Mouse (Mus musculus) liver, embryonic 11.5 days (tissue): ENCODE measurements at regions not wholly inside any gene's neighbourhood (a gene's known extent, or its start where the extent isn't known, plus 50 kb on each side); places are given as distances from the start of the nearest gene placed in this dataset.

Source experiments
- ATAC-seq: fragments of 200-750 bp; cut with Nextera tagmentation; replicated peaks from 2 replicates; pipeline ENCODE4 v1.8.0; 2017; ENCODE audit warnings: moderate number of reproducible peaks, mild to moderate bottlenecking, moderate TSS enrichment, moderate library complexity; ENCODE audit not compliant: low FRiP score
- DNase-seq: peaks from one replicate; pipeline ENCODE4 v3.0.0-alpha.2; 2017; ENCODE audit warnings: low spot score
- H3K27ac ChIP-seq: fragments of 300-500 bp; sonication (generic); 2 replicates; pipeline ENCODE4 v1.5.1; 2014; ENCODE audit warnings: mild to moderate bottlenecking, low read depth, low read length, control low read depth
- H3K27me3 ChIP-seq: fragments of 300-500 bp; sonication (generic); replicated peaks from 2 replicates; pipeline ENCODE4 v1.6.1; 2014; ENCODE audit warnings: low read length, mixed read lengths; ENCODE audit not compliant: control insufficient read depth, insufficient read depth
- H3K36me3 ChIP-seq: fragments of 300-500 bp; sonication (generic); 2 replicates; pipeline ENCODE4 v1.6.1; 2014; ENCODE audit warnings: mild to moderate bottlenecking, low read length, moderate library complexity, mixed read lengths; ENCODE audit not compliant: control insufficient read depth, insufficient read depth
- H3K4me1 ChIP-seq: fragments of 300-500 bp; sonication (generic); replicated peaks from 2 replicates; pipeline ENCODE4 v1.6.1; 2014; ENCODE audit warnings: low read length, mixed read lengths; ENCODE audit not compliant: control insufficient read depth, insufficient read depth
- H3K4me2 ChIP-seq: fragments of 300-500 bp; sonication (generic); 2 replicates; pipeline ENCODE4 v1.6.1; 2014; ENCODE audit warnings: mild to moderate bottlenecking, control low read depth, moderate library complexity
- H3K4me3 ChIP-seq: fragments of 300-500 bp; sonication (generic); 2 replicates; pipeline ENCODE4 v1.5.1; 2014; ENCODE audit warnings: low read depth, low read length, control low read depth
- H3K9ac ChIP-seq: fragments of 300-500 bp; sonication (generic); 2 replicates; pipeline ENCODE4 v1.6.1; 2014; ENCODE audit warnings: low read depth, low read length, control low read depth
- H3K9me3 ChIP-seq: fragments of 300-500 bp; sonication (generic); 2 replicates; pipeline ENCODE4 v1.6.1; 2016; ENCODE audit warnings: low read length, inconsistent platforms, mixed read lengths; ENCODE audit not compliant: control insufficient read depth
- WGBS: fragments of 180-500 bp; shearing (Covaris S2); extraction: QIAGEN DNeasy Blood & Tissue Kit; methylation state at CpG from one replicate; pipeline ENCODE4 v1.1.7; 2014; 5-methylcytosine and 5-hydroxymethylcytosine counted together

DNA sequence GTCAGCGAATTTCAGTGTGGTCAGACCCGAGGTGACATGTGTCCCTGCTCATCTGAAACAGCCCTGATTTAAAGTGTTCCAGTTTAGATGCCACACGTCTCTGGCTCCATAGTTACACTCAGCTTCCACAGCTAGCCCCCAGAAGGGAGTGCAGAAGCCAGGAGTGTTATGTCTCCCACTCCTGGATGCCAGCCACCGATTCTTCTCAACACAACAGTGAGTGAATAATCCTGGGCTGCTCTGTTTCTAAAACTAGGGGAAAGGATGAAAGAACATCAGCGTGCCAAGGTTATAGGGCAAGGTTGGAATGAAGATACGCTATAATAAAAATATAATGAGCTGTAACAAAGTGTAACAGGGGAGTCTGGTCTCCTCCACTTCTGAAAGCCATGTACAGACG lies 51.5 kb upstream of the Stmnd1 start:
- no peak overlapping the region for H3K27ac ChIP-seq
- no peaks in the 10 kb centered on the region for H3K36me3 ChIP-seq
- H3K9me3 ChIP-seq, result no peaks in the 10 kb centered on the region
- WGBS, result 67% methylated on average over 7 of the region's 7 CpGs
- no peak overlapping the region for H3K4me2 ChIP-seq
- H3K4me3 ChIP-seq, result no peak overlapping the region
- no peaks in the 10 kb centered on the region for H3K27me3 ChIP-seq
- ATAC-seq (no peak), DNase-seq (no peak)
- H3K4me1 ChIP-seq, result no peaks in the 10 kb centered on the region
- H3K9ac ChIP-seq, result no peak overlapping the region

DNA sequence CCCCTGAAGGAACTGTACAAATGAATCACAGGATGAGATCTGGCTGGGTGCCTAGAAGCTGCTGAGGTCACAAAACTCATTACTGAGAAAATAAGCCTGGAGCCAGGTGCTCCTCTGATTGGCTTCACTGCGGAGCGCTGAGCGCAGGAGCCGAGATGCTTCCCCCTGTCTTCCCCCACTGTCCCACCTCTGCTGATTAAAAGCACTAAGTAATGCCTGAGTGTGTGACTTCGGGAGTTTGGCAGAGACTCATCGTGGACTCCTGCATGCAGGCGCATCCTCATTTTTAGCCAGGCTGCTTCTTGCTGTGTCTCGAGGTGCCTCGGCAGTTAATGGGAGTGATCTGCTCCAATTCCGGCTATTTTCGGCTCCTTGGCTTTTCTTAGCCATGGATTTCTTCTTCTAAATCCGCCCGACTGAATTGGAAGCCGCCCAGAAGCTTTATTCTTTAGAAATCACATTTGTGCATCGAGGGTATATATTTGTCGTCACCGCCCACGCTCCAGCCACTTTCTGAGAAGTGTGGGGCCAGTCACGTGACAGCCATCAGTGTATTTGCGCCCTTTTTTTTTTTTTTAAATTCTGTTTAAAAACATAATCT lies 55.3 kb upstream of the Stmnd1 start:
- no peak overlapping the region for H3K9ac ChIP-seq
- H3K4me2 ChIP-seq, result no peak overlapping the region
- H3K4me1 ChIP-seq, result no peaks in the 10 kb centered on the region
- H3K27me3 ChIP-seq, result no peaks in the 10 kb centered on the region
- no peak for ATAC-seq
- H3K4me3 ChIP-seq, result no peak overlapping the region
- no peak for DNase-seq
- no peaks in the 10 kb centered on the region for H3K9me3 ChIP-seq
- no peaks in the 10 kb centered on the region for H3K36me3 ChIP-seq
- H3K27ac ChIP-seq, result no peak overlapping the region
- WGBS, result 84% methylated on average over 20 of the region's 20 CpGs

DNA sequence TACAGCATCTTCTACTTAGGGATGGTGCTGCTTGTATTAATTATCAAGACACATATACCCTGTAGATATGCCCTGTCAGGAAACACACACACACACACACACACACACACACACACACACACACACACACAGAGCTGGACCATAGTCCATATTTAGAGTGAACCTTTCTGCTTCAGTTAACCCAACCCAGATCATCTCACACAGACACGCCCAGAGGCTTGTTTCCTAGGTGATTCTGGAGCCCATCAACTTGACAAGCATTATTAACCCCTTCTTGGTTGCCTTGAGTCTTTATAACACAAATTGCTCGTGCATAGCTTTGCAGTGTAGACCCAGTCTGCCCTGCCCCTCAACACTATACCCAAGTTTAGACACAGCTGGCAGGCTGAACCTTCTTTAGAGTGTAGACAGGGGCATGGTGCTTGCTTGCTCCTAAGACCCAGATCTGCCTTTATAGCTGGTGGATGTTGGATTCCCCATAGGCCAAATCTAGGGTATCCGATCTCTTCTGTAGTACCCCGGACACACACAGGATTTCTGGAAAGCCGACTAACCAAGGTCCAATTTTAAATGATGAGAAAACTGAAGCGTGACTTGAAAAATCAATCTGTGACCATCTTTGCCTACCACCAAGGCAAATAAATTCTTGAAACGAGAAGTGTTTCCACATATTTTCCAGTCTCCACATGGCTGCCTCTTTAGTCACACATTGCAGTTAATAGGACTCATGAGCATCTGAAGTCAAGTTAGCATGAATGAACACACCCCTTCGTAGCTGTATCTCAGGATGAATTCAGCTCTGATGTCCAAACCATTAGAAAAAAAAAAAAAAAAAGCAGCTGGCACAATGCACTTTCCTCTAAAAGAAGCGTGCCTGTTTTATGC lies 56.3 kb upstream of the Stmnd1 start:
- ATAC-seq (no peak), DNase-seq (no peak)
- 75% methylated on average over 9 of the region's 9 CpGs for WGBS
- Histone ChIP-seq H3K4me2 (no peak overlapping the region), H3K36me3 (no peaks in the 10 kb centered on the region), H3K9ac (no peak overlapping the region), H3K27me3 (no peaks in the 10 kb centered on the region), H3K4me1 (no peaks in the 10 kb centered on the region), H3K4me3 (no peak overlapping the region), H3K9me3 (no peaks in the 10 kb centered on the region), H3K27ac (no peak overlapping the region)

DNA sequence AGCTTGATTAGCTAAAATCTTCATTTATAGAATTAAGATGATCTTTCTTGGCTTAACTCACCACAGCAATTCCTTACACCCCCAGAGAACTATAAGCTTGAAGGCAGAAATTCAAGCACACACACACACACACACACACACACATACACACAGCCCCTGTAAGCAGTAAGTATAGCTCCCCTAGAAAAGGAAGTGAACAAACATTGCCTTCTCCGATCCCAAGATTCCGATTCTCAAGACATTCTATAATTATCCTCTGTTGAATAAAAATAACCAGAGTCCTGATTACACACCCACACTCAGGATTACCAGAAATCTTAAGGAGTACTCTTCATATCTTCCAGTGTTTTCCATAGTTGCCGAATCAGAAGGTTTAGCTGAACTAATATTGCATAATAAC lies 70.0 kb upstream of the Stmnd1 start:
- H3K9me3 ChIP-seq, result no peaks in the 10 kb centered on the region
- no peaks in the 10 kb centered on the region for H3K4me1 ChIP-seq
- no peaks in the 10 kb centered on the region for H3K36me3 ChIP-seq
- H3K9ac ChIP-seq, result no peak overlapping the region
- no peak overlapping the region for H3K4me2 ChIP-seq
- no peaks in the 10 kb centered on the region for H3K27me3 ChIP-seq
- DNase-seq (no peak), ATAC-seq (no peak)
- WGBS, result 80% methylated on average over 3 of the region's 3 CpGs
- no peak overlapping the region for H3K4me3 ChIP-seq
- no peak overlapping the region for H3K27ac ChIP-seq

GRCm38 (mm10) chr13:46202586-46202985 lies 70.9 kb upstream of the Stmnd1 start:
- Histone ChIP-seq H3K9me3 (no peaks in the 10 kb centered on the region), H3K36me3 (no peaks in the 10 kb centered on the region), H3K27me3 (no peaks in the 10 kb centered on the region), H3K27ac (no peak overlapping the region), H3K4me3 (no peak overlapping the region), H3K9ac (no peak overlapping the region), H3K4me2 (no peak overlapping the region), H3K4me1 (no peaks in the 10 kb centered on the region)
- no peak for DNase-seq
- 81% methylated on average over 6 of the region's 6 CpGs for WGBS
- no peak for ATAC-seq

DNA sequence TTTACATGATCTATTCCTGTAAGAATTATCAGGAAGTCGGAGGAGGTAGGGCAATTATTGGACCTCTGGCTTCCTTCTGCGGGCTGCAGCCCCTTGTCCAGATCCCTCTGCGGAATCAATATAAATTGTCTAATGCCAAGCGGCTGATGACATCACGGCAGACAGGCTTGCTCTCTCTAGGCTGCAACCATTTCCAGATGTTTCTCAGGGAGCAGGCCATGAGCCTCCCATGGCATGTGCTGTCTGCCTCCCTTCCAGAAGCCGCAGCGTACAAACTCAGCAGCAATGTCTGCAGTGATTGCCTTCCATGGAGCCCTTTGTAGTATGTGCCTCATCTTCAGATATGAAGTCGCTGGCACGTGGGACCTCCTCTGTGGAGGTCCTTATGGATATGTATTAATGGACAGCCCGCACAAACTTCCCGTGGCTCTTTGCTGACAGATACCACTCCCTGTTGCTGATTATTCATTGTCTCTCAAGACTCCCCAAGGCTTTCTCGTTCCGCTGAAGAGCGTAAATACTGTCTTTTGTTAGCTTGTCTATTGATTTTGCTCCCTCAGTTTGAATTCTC lies 72.4 kb upstream of the Stmnd1 start:
- H3K27me3 ChIP-seq, result no peaks in the 10 kb centered on the region
- 79% methylated on average over 14 of the region's 14 CpGs for WGBS
- ATAC-seq (no peak), DNase-seq (no peak)
- H3K27ac ChIP-seq, result no peak overlapping the region
- no peaks in the 10 kb centered on the region for H3K9me3 ChIP-seq
- no peak overlapping the region for H3K9ac ChIP-seq
- H3K4me2 ChIP-seq, result no peak overlapping the region
- H3K4me3 ChIP-seq, result no peak overlapping the region
- H3K36me3 ChIP-seq, result no peaks in the 10 kb centered on the region
- no peaks in the 10 kb centered on the region for H3K4me1 ChIP-seq

DNA sequence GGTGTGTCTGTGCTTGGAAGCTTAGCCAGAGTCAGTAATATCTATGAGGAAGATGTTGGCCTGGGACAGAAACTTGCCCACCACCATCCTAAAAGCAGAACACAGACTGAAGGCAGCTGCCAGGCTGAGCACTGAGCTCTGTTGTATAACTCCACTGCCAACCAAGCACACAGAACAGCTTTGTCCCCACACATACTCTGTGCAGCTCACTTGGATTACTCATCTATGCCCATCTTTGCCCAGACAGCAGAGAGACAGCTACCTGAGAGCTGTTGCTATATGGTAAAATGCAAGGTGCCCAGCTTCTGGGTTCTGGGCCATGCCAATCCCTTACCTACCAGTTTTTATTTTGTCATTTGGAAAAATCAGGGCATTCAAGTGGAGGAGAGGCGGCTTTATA lies 80.4 kb upstream of the Stmnd1 start:
- ATAC-seq (no peak), DNase-seq (no peak)
- Histone ChIP-seq H3K4me2 (no peak overlapping the region), H3K9me3 (no peaks in the 10 kb centered on the region), H3K27ac (no peak overlapping the region), H3K9ac (no peak overlapping the region), H3K4me1 (no peaks in the 10 kb centered on the region), H3K4me3 (no peak overlapping the region), H3K36me3 (no peaks in the 10 kb centered on the region), H3K27me3 (no peaks in the 10 kb centered on the region)
- 91% methylated on average over 1 of the region's 1 CpGs for WGBS

GRCm38 (mm10) chr13:46189726-46190125 lies 83.8 kb upstream of the Stmnd1 start:
- ATAC-seq (no peak), DNase-seq (no peak)
- H3K36me3 ChIP-seq, result no peaks in the 10 kb centered on the region
- no peak overlapping the region for H3K27ac ChIP-seq
- WGBS, result 75% methylated on average over 2 of the region's 2 CpGs
- H3K9ac ChIP-seq, result no peak overlapping the region
- H3K9me3 ChIP-seq, result no peaks in the 10 kb centered on the region
- H3K27me3 ChIP-seq, result no peaks in the 10 kb centered on the region
- no peak overlapping the region for H3K4me2 ChIP-seq
- no peaks in the 10 kb centered on the region for H3K4me1 ChIP-seq
- H3K4me3 ChIP-seq, result no peak overlapping the region

- H3K4me3 ChIP-seq, result no peak overlapping the region
- no peaks in the 10 kb centered on the region for H3K36me3 ChIP-seq
- no peak for ATAC-seq
- no peak for DNase-seq
- no peak overlapping the region for H3K4me2 ChIP-seq
- no peaks in the 10 kb centered on the region for H3K27me3 ChIP-seq
- no peaks in the 10 kb centered on the region for H3K9me3 ChIP-seq
- 77% methylated on average over 8 of the region's 8 CpGs for WGBS
- H3K27ac ChIP-seq, result no peak overlapping the region
- H3K9ac ChIP-seq, result no peak overlapping the region
- H3K4me1 ChIP-seq, result no peaks in the 10 kb centered on the region
Observed at GRCm38 (mm10) chr13:46182851-46183250, 90.7 kb upstream of the Stmnd1 start.
